Mouse (Mus musculus): ENCODE results near the gene Naaladl1. TPM values are rescaled to one million over a fixed set of nuclear protein-coding genes. Genes with fewer than 3 reads are reported as not detected.

Naaladl1 gene
- total and polyA plus RNA-seq, 3 experiments = 0.35 to 1.7 TPM; not detected in 1

- TF ChIP-seq NELFE (IDR thresholded peaks at IDR 0.05; ENCODE audit: low read depth, low read length) (peak; percentile 20), MYB (IDR thresholded peaks at IDR 0.05; ENCODE audit: low read depth, low read length) (peak; percentile 85), CTCF (IDR thresholded peaks at IDR 0.05 in 2 of 3, conservative IDR thresholded peaks at IDR 0.05 in 1 of 3; ENCODE audit: control insufficient read depth in 1 of 3, insufficient read depth in 1 of 3, low read depth in 2 of 3, low read length in 3 of 3, poor library complexity in 1 of 3, severe bottlenecking in 1 of 3) (peak; percentile 61 to 72 (median 70); a peak in 5 of 6 replicates), RAD21 (IDR thresholded peaks at IDR 0.05; ENCODE audit: low read depth, low read length) (peak; percentile 52), MYC (IDR thresholded peaks at IDR 0.05; ENCODE audit: low read depth, low read length) (peak; percentile 79), ELF1 (IDR thresholded peaks at IDR 0.05; ENCODE audit: low read depth, low read length) (0 out of 2 replicates have a peak, but pooled peaks have one; percentile 36), SMC3 (IDR thresholded peaks at IDR 0.05; ENCODE audit: low read depth, low read length) (peak; percentile 52), MEF2A (IDR thresholded peaks at IDR 0.05; ENCODE audit: extremely low read depth, insufficient replicate concordance, low read depth, low read length, poor library complexity, severe bottlenecking) (peak; percentile 28; the same call in 1 of the 2 replicates), ZC3H11A (IDR thresholded peaks at IDR 0.05; ENCODE audit: low read depth, low read length) (peak; percentile 41), USF2 (IDR thresholded peaks at IDR 0.05; ENCODE audit: borderline replicate concordance in 1 of 2, insufficient read depth in 1 of 2, low read depth in 1 of 2, low read length in 2 of 2) (no peak)
Measured at GRCm38 (mm10) chr19:6141394-6141749, 35.8 kb downstream of the Naaladl1 start, which contains the start of gene Arl2 (continued).

GRCm38 (mm10) chr19:6144842-6145241, 39.3 kb downstream of the Naaladl1 start:
- peak in 1 of 3 experiments; percentile 3; a peak in 1 of 6 replicates for TF ChIP-seq CTCF (IDR thresholded peaks at IDR 0.05 in 2 of 3, conservative IDR thresholded peaks at IDR 0.05 in 1 of 3; ENCODE audit: control insufficient read depth in 1 of 3, insufficient read depth in 1 of 3, low read depth in 2 of 3, low read length in 3 of 3, poor library complexity in 1 of 3, severe bottlenecking in 1 of 3)
- no peak for TF ChIP-seq TAL1 (IDR thresholded peaks at IDR 0.05; ENCODE audit: low read length)
- no peak for TF ChIP-seq NELFE (IDR thresholded peaks at IDR 0.05; ENCODE audit: low read depth, low read length)
- TF ChIP-seq KAT2A (conservative IDR thresholded peaks at IDR 0.05; ENCODE audit: low read depth, low read length) = no peak
- Histone ChIP-seq H3K27me3 (ENCODE audit: control insufficient read depth in 1 of 2, insufficient read depth in 2 of 2, low read length in 2 of 2) (no peaks in the 10 kb centered on the region; a peak in 1 of 4 replicates), H3K9me3 (replicated peaks; ENCODE audit: insufficient read depth, low read length) (no peaks in the 10 kb centered on the region), H3K9ac (ENCODE audit: control insufficient read depth, low read depth, low read length, poor library complexity, severe bottlenecking) (no peak overlapping the region), H3K36me3 (ENCODE audit: control insufficient read depth in 1 of 2, insufficient read depth in 2 of 2, low read length in 2 of 2) (peaks cover 0 to 7% of the 10 kb centered on the region in 2 experiments; a peak in 2 of 4 replicates), H3K4me3 (ENCODE audit: control insufficient read depth in 1 of 2, insufficient read depth in 1 of 2, low read depth in 2 of 2, low read length in 2 of 2) (no peak overlapping the region), H3K4me1 (ENCODE audit: control insufficient read depth in 1 of 2, insufficient read depth in 2 of 2, low read length in 2 of 2) (peaks cover 2 to 9% of the 10 kb centered on the region in 2 experiments; a peak in 3 of 4 replicates), H3K27ac (ENCODE audit: control insufficient read depth, low read depth, low read length) (no peak overlapping the region), H3K79me2 (ENCODE audit: control insufficient read depth, insufficient read depth, low read length, poor library complexity) (peaks cover 5% of the 10 kb centered on the region; the same call in 1 of the 2 replicates)
- no peak for DNase-seq (ENCODE audit: low read depth, low spot score)

- Histone ChIP-seq H3K9ac (ENCODE audit: control insufficient read depth, low read depth, low read length, poor library complexity, severe bottlenecking) (no peak overlapping the region; the same call in 1 of the 2 replicates), H3K27ac (ENCODE audit: control insufficient read depth, low read depth, low read length) (no peak overlapping the region; the same call in 1 of the 2 replicates), H3K27me3 (ENCODE audit: control insufficient read depth in 1 of 2, insufficient read depth in 2 of 2, low read length in 2 of 2) (peaks cover 0 to 4% of the 10 kb centered on the region in 2 experiments), H3K9me3 (replicated peaks; ENCODE audit: insufficient read depth, low read length) (no peaks in the 10 kb centered on the region), H3K4me3 (ENCODE audit: control insufficient read depth in 1 of 2, insufficient read depth in 1 of 2, low read depth in 2 of 2, low read length in 2 of 2) (no peak overlapping the region), H3K4me1 (ENCODE audit: control insufficient read depth in 1 of 2, insufficient read depth in 2 of 2, low read length in 2 of 2) (peaks cover 2 to 14% of the 10 kb centered on the region in 2 experiments; a peak in 3 of 4 replicates), H3K36me3 (ENCODE audit: control insufficient read depth in 1 of 2, insufficient read depth in 2 of 2, low read length in 2 of 2) (peaks cover 0 to 6% of the 10 kb centered on the region in 2 experiments; a peak in 1 of 4 replicates), H3K79me2 (ENCODE audit: control insufficient read depth, insufficient read depth, low read length, poor library complexity) (no peaks in the 10 kb centered on the region)
- DNase-seq (ENCODE audit: low read depth, low spot score) = peak; percentile 67
- no peak for TF ChIP-seq CTCF (IDR thresholded peaks at IDR 0.05 in 2 of 3, conservative IDR thresholded peaks at IDR 0.05 in 1 of 3; ENCODE audit: control insufficient read depth in 1 of 3, insufficient read depth in 1 of 3, low read depth in 2 of 3, low read length in 3 of 3, poor library complexity in 1 of 3, severe bottlenecking in 1 of 3)
- no peak for TF ChIP-seq RCOR1 (IDR thresholded peaks at IDR 0.05; ENCODE audit: low read depth, low read length)
- TF ChIP-seq ETS1 (IDR thresholded peaks at IDR 0.05; ENCODE audit: low read depth, low read length) = peak; percentile 43; the same call in 1 of the 2 replicates
- no peak for TF ChIP-seq JUND (IDR thresholded peaks at IDR 0.05; ENCODE audit: low read depth, low read length)
- TF ChIP-seq RAD21 (IDR thresholded peaks at IDR 0.05; ENCODE audit: low read depth, low read length) = no peak
- TF ChIP-seq SMC3 (IDR thresholded peaks at IDR 0.05; ENCODE audit: low read depth, low read length) = no peak
- TF ChIP-seq UBTF (IDR thresholded peaks at IDR 0.05; ENCODE audit: borderline replicate concordance, insufficient read depth, low read depth, low read length) = no peak
- peak; percentile 41; the same call in 1 of the 2 replicates for TF ChIP-seq MAX (IDR thresholded peaks at IDR 0.05; ENCODE audit: low read length)
- peak; percentile 27; the same call in 1 of the 2 replicates for TF ChIP-seq GATA1 (IDR thresholded peaks at IDR 0.05; ENCODE audit: low read depth, low read length)
- no peak for TF ChIP-seq KAT2A (conservative IDR thresholded peaks at IDR 0.05; ENCODE audit: low read depth, low read length)
- TF ChIP-seq ZKSCAN1 (IDR thresholded peaks at IDR 0.05; ENCODE audit: low read depth, low read length) = no peak
- no peak for TF ChIP-seq CHD2 (IDR thresholded peaks at IDR 0.05; ENCODE audit: low read length)
- no peak for TF ChIP-seq ZC3H11A (IDR thresholded peaks at IDR 0.05; ENCODE audit: low read depth, low read length)
- no peak for TF ChIP-seq USF2 (IDR thresholded peaks at IDR 0.05; ENCODE audit: borderline replicate concordance in 1 of 2, insufficient read depth in 1 of 2, low read depth in 1 of 2, low read length in 2 of 2)
- TF ChIP-seq BHLHE40 (IDR thresholded peaks at IDR 0.05; ENCODE audit: borderline replicate concordance, low read depth, low read length) = no peak
- TF ChIP-seq SIN3A (IDR thresholded peaks at IDR 0.05; ENCODE audit: low read length) = no peak
- no peak for TF ChIP-seq USF1 (IDR thresholded peaks at IDR 0.05; ENCODE audit: low read depth, low read length)
- TF ChIP-seq TBP (IDR thresholded peaks at IDR 0.05; ENCODE audit: low read depth, low read length) = no peak
- no peak for TF ChIP-seq NRF1 (IDR thresholded peaks at IDR 0.05; ENCODE audit: insufficient read depth, low read depth, low read length, poor library complexity, severe bottlenecking)
- TF ChIP-seq MEF2A (IDR thresholded peaks at IDR 0.05; ENCODE audit: extremely low read depth, insufficient replicate concordance, low read depth, low read length, poor library complexity, severe bottlenecking) = no peak
Measured at GRCm38 (mm10) chr19:6155174-6155573, 49.6 kb downstream of the Naaladl1 start.
